Comparison of ENCODE assay signal across 8 mouse cellular contexts in genomic region chr13:76564061-76564460, GRCm38 (mm10).
"Had no signal": no experiment of that assay in that cellular context is flagged by ENCODE, and none has a peak within 500 bp of the region (broad histone marks: within the 10 kb centered on the region; RNA-seq: fewer than 3 reads in every experiment).

No protein-coding gene starts in this region.

- ATAC-seq: lung, postnatal 0 days had no signal

- DNase-seq: kidney, postnatal 25 days; lung, adult 2 months; lung, postnatal 36 days; midbrain, embryonic 14.5 days; right cerebral cortex, postnatal 4 days; thymus, adult 2 months; thymus, postnatal 25 days had no signal
